Mouse (Mus musculus) G1E (cell line): ENCODE measurements around the gene Adgrv1. TPM values are rescaled to one million over a fixed set of nuclear protein-coding genes. Genes with fewer than 3 reads are reported as not detected.

Experiments
- ATAC-seq: 2 replicates; pipeline ENCODE4 v1.8.0; 2016; ENCODE audit warnings: mild to moderate bottlenecking; ENCODE audit not compliant: insufficient number of reproducible peaks, poor library complexity, low FRiP score, severe bottlenecking; ENCODE audit errors: extremely low read depth
- DNase-seq: peaks from one replicate; pipeline ENCODE4 v3.0.0; 2012; ENCODE audit warnings: low spot score
- H3K27me3 ChIP-seq: 2 replicates; pipeline ENCODE4 v1.6.1; 2012; ENCODE audit warnings: mild to moderate bottlenecking, low read length, inconsistent platforms; ENCODE audit not compliant: insufficient read depth
- H3K36me3 ChIP-seq: replicated peaks from 2 replicates; pipeline ENCODE3; 2012; ENCODE audit warnings: mild to moderate bottlenecking, inconsistent platforms
- H3K4me1 ChIP-seq: 2 replicates; pipeline ENCODE4 v1.6.1; 2012; ENCODE audit warnings: low read depth, low read length, inconsistent platforms, mixed read lengths; ENCODE audit not compliant: insufficient read depth
- H3K4me3 ChIP-seq: 2 replicates; pipeline ENCODE4 v1.5.1; 2012; ENCODE audit warnings: low read depth, mild to moderate bottlenecking, inconsistent platforms, low read length, moderate library complexity, mixed read lengths
- H3K9me3 ChIP-seq: replicated peaks from 2 replicates; pipeline ENCODE4 v1.6.1; 2012; ENCODE audit warnings: inconsistent platforms
- CTCF ChIP-seq: IDR thresholded peaks from 2 replicates; pipeline ENCODE4 v1.5.1; 2012; ENCODE audit warnings: low read depth, low read length, inconsistent platforms, mixed read lengths
- GATA1 ChIP-seq: IDR thresholded peaks from 2 replicates; pipeline ENCODE4 v1.6.1; 2012; ENCODE audit warnings: borderline replicate concordance, low read length, inconsistent platforms, mixed read lengths
- GATA2 ChIP-seq: IDR thresholded peaks from 2 replicates; pipeline ENCODE4 v1.6.1; 2012; ENCODE audit warnings: low read depth, low read length, inconsistent platforms, borderline replicate concordance
- POLR2AphosphoS5 ChIP-seq: IDR thresholded peaks from 2 replicates; pipeline ENCODE4 v1.6.1; 2012; ENCODE audit warnings: low read depth, low read length, inconsistent platforms; ENCODE audit not compliant: insufficient replicate concordance
- TAL1 ChIP-seq: conservative IDR thresholded peaks from 2 replicates; pipeline ENCODE4 v1.6.1; 2012; ENCODE audit warnings: low read depth, low read length, inconsistent platforms, mixed read lengths
- polyA plus RNA-seq: library from polyadenylated mRNA; stranded (reverse); fragments of >175 nt; gene quantifications from 2 replicates; pipeline ENCODE4 v1.2.3, GENCODE M21; 2012
- total RNA-seq, 2 experiments: library from RNA; stranded (forward) in 1 of 2; stranded (reverse) in 1 of 2; fragments of 200-1000 nt in 1 of 2; fragments of >200 nt in 1 of 2; fragmentation: Nextera tagmentation in 1 of 2; gene quantifications; 2 replicates each; pipeline ENCODE4 v1.2.3; 2014 to 2017

Gene Adgrv1
- total and polyA plus RNA-seq, 3 experiments, result 0.49 TPM; not detected in 2

GRCm38 (mm10) chr13:81045345-81045744, 587.6 kb downstream of the Adgrv1 start:
- TF ChIP-seq TAL1, result no peak
- no peak for TF ChIP-seq GATA2
- no peak for TF ChIP-seq GATA1
- no peak for TF ChIP-seq CTCF
- no peak for TF ChIP-seq POLR2AphosphoS5
- no peaks in the 10 kb centered on the region for H3K36me3 ChIP-seq
- no peaks in the 10 kb centered on the region for H3K9me3 ChIP-seq
- H3K4me3 ChIP-seq, result no peak overlapping the region
- H3K4me1 ChIP-seq, result no peaks in the 10 kb centered on the region
- ATAC-seq (no peak), DNase-seq (no peak)
- H3K27me3 ChIP-seq, result no peaks in the 10 kb centered on the region

Other genes with a start within 250 kb of the Adgrv1 start
- 52.9 and 64.9 TPM in 2 replicates for gene Lysmd3, start 24.5 kb upstream of the Adgrv1 start, total RNA-seq (2014; fragmentation: Nextera tagmentation)
- gene Lysmd3, start 24.5 kb upstream of the Adgrv1 start, total RNA-seq (2017), result 30.1 and 55.0 TPM in 2 replicates
- 3.6 and 4.4 TPM in 2 replicates for gene Lysmd3, start 24.5 kb upstream of the Adgrv1 start, polyA plus RNA-seq
- gene Polr3g, start 77.9 kb upstream of the Adgrv1 start, total RNA-seq (2014; fragmentation: Nextera tagmentation), result 32.7 and 46.3 TPM in 2 replicates
- 43.7 and 46.2 TPM in 2 replicates for gene Polr3g, start 77.9 kb upstream of the Adgrv1 start, total RNA-seq (2017)
- gene Polr3g, start 77.9 kb upstream of the Adgrv1 start, polyA plus RNA-seq, result 1.1 and 2.0 TPM in 2 replicates
- gene Mblac2, start 78.2 kb upstream of the Adgrv1 start, total RNA-seq (2014; fragmentation: Nextera tagmentation), result 7.8 and 9.9 TPM in 2 replicates
- gene Mblac2, start 78.2 kb upstream of the Adgrv1 start, total RNA-seq (2017), result 5.1 and 6.1 TPM in 2 replicates
- 0.62 and 0.75 TPM in 2 replicates for gene Mblac2, start 78.2 kb upstream of the Adgrv1 start, polyA plus RNA-seq
- 96.8 and 106 TPM in 2 replicates for gene Cetn3, start 149.9 kb upstream of the Adgrv1 start, total RNA-seq (2014; fragmentation: Nextera tagmentation)
- gene Cetn3, start 149.9 kb upstream of the Adgrv1 start, total RNA-seq (2017), result 416 and 492 TPM in 2 replicates
- gene Cetn3, start 149.9 kb upstream of the Adgrv1 start, polyA plus RNA-seq, result 10.6 and 14.2 TPM in 2 replicates